Mouse (Mus musculus) spleen, adult 2 months (tissue): Measurements from ENCODE around the gene Npnt.

Experiments used
- CTCF ChIP-seq: fragments of 200-500 bp; IDR thresholded peaks from 2 replicates; pipeline ENCODE4 v1.5.1; 2011; ENCODE audit warnings: mild to moderate bottlenecking, inconsistent platforms; ENCODE audit not compliant: insufficient read depth, insufficient read length, insufficient replicate concordance; ENCODE audit errors: extremely low read depth
- POLR2A ChIP-seq: fragments of 200-500 bp; IDR thresholded peaks from 2 replicates; pipeline ENCODE4 v1.6.1; 2011; ENCODE audit warnings: low read depth, low read length, inconsistent platforms

GRCm38 (mm10) chr3:132866984-132867383 lies 83.1 kb downstream of the Npnt start:
- TF ChIP-seq CTCF = no peak
- no peak for TF ChIP-seq POLR2A
